Mouse (Mus musculus) embryonic facial prominence, embryonic 11.5 days (tissue): ENCODE measurements around the gene Rhoa. TPM values are rescaled to one million over a fixed set of nuclear protein-coding genes. Genes with fewer than 3 reads are reported as not detected.

ENCODE experiments used
- ATAC-seq: fragments of 200-750 bp; cut with Nextera tagmentation; replicated peaks from 2 replicates; pipeline ENCODE4 v1.8.0; 2017; ENCODE audit warnings: low read depth; ENCODE audit not compliant: insufficient number of reproducible peaks, low FRiP score, low TSS enrichment
- DNase-seq: peaks from one replicate; pipeline ENCODE4 v3.0.0-alpha.2; 2015; ENCODE audit warnings: low spot score
- H3K27ac ChIP-seq: fragments of 300-500 bp; sonication (generic); replicated peaks from 2 replicates; pipeline ENCODE4 v1.5.1; 2014; ENCODE audit warnings: mild to moderate bottlenecking, low read depth, low read length, control low read depth
- H3K27me3 ChIP-seq: fragments of 300-500 bp; sonication (generic); 2 replicates; pipeline ENCODE4 v1.6.1; 2014; ENCODE audit warnings: mild to moderate bottlenecking, low read length, moderate library complexity, mixed read lengths; ENCODE audit not compliant: control insufficient read depth, insufficient read depth
- H3K36me3 ChIP-seq: fragments of 300-500 bp; sonication (generic); replicated peaks from 2 replicates; pipeline ENCODE4 v1.6.1; 2014; ENCODE audit warnings: low read depth, mild to moderate bottlenecking, low read length, moderate library complexity, mixed read lengths; ENCODE audit not compliant: control insufficient read depth, insufficient read depth
- H3K4me1 ChIP-seq: fragments of 300-500 bp; sonication (generic); 2 replicates; pipeline ENCODE4 v1.6.1; 2014; ENCODE audit warnings: low read length, mixed read lengths; ENCODE audit not compliant: control insufficient read depth, insufficient read depth
- H3K4me2 ChIP-seq: fragments of 300-500 bp; sonication (generic); 2 replicates; pipeline ENCODE4 v1.6.1; 2014; ENCODE audit warnings: low read depth, mild to moderate bottlenecking, control low read depth, low read length, moderate library complexity
- H3K4me3 ChIP-seq: fragments of 300-500 bp; sonication (generic); 2 replicates; pipeline ENCODE4 v1.5.1; 2014; ENCODE audit warnings: low read depth, low read length, control low read depth
- H3K9ac ChIP-seq: fragments of 300-500 bp; sonication (generic); replicated peaks from 2 replicates; pipeline ENCODE4 v1.6.1; 2014; ENCODE audit warnings: mild to moderate bottlenecking, control low read depth, low read length
- H3K9me3 ChIP-seq: fragments of 300-500 bp; sonication (generic); replicated peaks from 2 replicates; pipeline ENCODE4 v1.6.1; 2016; ENCODE audit warnings: mild to moderate bottlenecking, low read length, inconsistent platforms, mixed read lengths; ENCODE audit not compliant: control insufficient read depth
- WGBS: fragments of 180-500 bp; shearing (Covaris S2); extraction: QIAGEN DNeasy Blood & Tissue Kit; methylation state at CpG from one replicate; pipeline ENCODE4 v1.1.7; 2014; 5-methylcytosine and 5-hydroxymethylcytosine counted together
- polyA plus RNA-seq: library from polyadenylated mRNA; unstranded; fragments of >200 nt; fragmentation: Nextera tagmentation; extraction: Ambion mirVana; gene quantifications from 2 replicates; pipeline ENCODE4 v1.2.1, GENCODE M21; 2014

Gene Rhoa
- polyA plus RNA-seq, 1 experiment from 2014 or later = 282 TPM

DNA sequence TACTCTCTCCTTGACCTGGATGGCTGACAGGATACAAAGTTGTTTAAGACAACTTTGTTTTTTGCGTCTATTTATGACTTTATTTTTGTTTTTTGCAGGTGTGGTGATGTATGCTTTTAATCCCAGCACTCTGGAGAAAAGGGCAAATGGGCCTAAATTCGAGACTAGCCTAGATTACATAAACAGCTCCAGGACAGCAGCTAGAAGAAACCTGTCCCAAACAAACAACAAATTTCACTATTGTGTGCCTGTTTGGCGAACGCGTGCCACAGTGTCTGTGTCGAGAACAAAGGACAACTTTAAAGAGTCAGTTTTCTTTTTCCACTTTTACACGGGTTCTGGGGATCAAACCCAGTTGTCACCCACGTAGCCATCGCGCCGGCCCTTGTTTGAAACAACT lies 41.1 kb downstream of the Rhoa start:
- WGBS = 5% methylated on average over 11 of the region's 11 CpGs
- ATAC-seq (no peak), DNase-seq (no peak)
- peak overlapping the region; percentile 83 for H3K27ac ChIP-seq
- peak overlapping the region; percentile 89 for H3K4me3 ChIP-seq
- no peaks in the 10 kb centered on the region for H3K27me3 ChIP-seq
- no peaks in the 10 kb centered on the region for H3K4me1 ChIP-seq
- H3K9ac ChIP-seq = peak overlapping the region; percentile 86
- peaks cover 10% of the 10 kb centered on the region; the same call in 1 of the 2 replicates for H3K36me3 ChIP-seq
- H3K9me3 ChIP-seq = no peaks in the 10 kb centered on the region
- peak overlapping the region; percentile 69 for H3K4me2 ChIP-seq

DNA sequence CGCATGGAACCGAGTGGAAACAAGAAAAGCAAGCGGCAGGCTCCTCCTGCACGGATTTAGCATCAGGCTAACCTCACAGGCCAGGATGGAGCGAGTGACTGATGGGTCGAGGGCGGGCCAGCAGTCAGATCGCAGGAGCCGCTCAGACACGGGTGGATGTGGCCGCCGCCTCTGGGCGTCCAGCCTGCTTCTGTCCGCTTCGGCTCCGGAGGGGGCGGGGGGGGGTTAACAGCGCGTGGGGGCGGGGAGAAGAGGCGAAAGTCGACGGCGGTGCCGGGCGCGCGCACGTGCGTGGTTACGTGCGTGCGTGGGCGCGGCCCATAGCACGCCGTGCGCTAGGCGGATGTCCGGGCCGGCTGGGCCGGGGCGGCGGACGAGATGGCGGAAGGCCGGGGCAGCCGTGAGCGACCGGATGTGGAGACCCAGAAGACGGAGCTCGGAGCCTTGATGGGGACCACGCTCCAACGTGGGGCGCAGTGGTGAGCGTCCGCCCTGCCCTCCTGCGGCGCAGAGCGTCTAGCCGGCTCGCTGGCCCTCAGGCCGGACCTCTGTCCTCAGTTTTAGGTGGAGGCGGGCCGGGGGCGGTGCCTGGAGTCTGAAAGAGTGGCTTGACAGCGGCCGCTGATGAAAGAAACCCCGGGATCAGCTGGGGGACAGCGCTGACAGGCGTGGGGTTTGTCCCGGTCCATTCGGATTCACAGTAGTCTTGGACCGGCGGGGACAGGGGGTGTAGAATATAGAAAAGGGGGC lies 41.8 kb downstream of the Rhoa start, which contains the start of gene Usp4:
TSS of gene Usp4 (plus strand) at position 314 of the 750 bp plus-strand sequence.
- peaks cover 15% of the 10 kb centered on the region; the same call in 1 of the 2 replicates for H3K36me3 ChIP-seq
- no peaks in the 10 kb centered on the region for H3K27me3 ChIP-seq
- H3K4me2 ChIP-seq = peak within 1 kb of the TSS; percentile 69
- peak within 1 kb of the TSS; percentile 86 for H3K9ac ChIP-seq
- WGBS = 1% methylated on average over 75 of the region's 75 CpGs
- H3K4me3 ChIP-seq = peak within 1 kb of the TSS; percentile 89
- DNase-seq = peak; percentile 95
- peak within 1 kb of the TSS; percentile 83 for H3K27ac ChIP-seq
- no peaks in the 10 kb centered on the region for H3K4me1 ChIP-seq
- ATAC-seq = peak; percentile 96
- no peaks in the 10 kb centered on the region for H3K9me3 ChIP-seq

DNA sequence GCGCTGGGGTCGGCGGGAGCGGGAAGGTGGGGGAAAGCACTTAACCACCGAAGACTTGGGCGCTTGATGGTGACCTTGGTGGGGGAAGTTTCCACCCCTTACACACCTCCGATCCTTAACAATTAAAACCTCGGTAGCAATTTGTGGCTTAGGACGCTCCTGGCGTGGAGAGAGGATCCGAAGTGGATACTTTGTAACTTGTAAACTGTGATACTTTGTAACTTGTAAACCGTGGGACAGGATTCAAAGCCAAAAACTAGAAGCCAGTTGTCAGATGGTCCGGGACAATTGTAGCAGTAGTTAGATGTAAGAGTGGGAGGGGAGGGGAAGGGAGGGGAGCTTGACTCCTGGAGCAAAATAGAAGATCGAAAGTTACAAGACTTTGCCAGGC lies 42.4 kb downstream of the Rhoa start:
- H3K9ac ChIP-seq = peak overlapping the region; percentile 86
- H3K27ac ChIP-seq = peak overlapping the region; percentile 83; the same call in 1 of the 2 replicates
- no peaks in the 10 kb centered on the region for H3K9me3 ChIP-seq
- no peak for ATAC-seq
- H3K27me3 ChIP-seq = no peaks in the 10 kb centered on the region
- WGBS = 10% methylated on average over 14 of the region's 14 CpGs
- peak overlapping the region; percentile 69 for H3K4me2 ChIP-seq
- DNase-seq = no peak
- peak overlapping the region; percentile 89 for H3K4me3 ChIP-seq
- H3K36me3 ChIP-seq = peaks cover 15% of the 10 kb centered on the region; the same call in 1 of the 2 replicates
- no peaks in the 10 kb centered on the region for H3K4me1 ChIP-seq

DNA sequence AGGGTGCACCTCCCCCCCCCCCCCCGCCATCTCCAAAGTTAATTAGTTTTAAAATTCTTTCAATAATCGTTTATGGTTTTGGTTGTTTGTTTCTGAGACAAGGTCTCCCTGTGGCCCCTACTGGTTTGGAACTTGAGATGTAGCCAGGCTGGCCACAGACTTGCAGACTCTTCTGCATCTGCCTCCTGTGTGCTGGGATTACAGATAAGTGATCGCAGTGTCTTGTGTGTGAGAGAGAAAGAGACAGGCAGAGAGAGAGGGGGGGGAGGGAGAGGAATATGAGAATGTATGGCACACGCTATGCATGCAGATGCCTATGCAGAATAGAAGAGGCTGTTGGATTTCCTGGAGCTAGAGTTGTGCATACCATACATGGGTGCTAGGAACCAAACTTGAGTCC lies 43.8 kb downstream of the Rhoa start:
- H3K9ac ChIP-seq = no peak overlapping the region
- 91% methylated on average over 4 of the region's 4 CpGs for WGBS
- no peak for DNase-seq
- H3K4me1 ChIP-seq = no peaks in the 10 kb centered on the region
- H3K36me3 ChIP-seq = peaks cover 21% of the 10 kb centered on the region
- no peak overlapping the region for H3K4me3 ChIP-seq
- ATAC-seq = no peak
- no peaks in the 10 kb centered on the region for H3K9me3 ChIP-seq
- H3K4me2 ChIP-seq = no peak overlapping the region
- no peak overlapping the region for H3K27ac ChIP-seq
- H3K27me3 ChIP-seq = no peaks in the 10 kb centered on the region

DNA sequence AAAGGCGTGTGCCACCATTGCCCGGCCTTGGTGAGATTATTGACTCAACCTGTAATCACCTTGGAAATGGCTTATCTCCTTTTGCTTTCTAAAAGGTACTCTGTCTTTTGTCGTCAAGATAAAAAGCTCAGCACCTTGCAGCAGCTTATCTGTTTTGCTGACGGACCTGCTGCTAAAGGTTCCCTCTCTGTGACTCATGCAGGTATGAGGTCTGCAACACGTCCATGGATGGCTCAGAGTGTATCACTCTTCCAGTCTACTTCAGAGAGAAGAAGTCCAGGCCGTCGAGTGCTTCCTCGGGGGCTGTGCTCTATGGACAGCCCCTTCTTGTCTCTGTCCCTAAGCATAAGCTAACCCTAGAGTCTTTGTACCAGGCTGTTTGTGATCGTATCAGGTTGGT lies 72.3 kb downstream of the Rhoa start:
- 90% methylated on average over 9 of the region's 9 CpGs for WGBS
- no peak for DNase-seq
- Histone ChIP-seq H3K27me3 (no peaks in the 10 kb centered on the region), H3K4me2 (no peak overlapping the region), H3K36me3 (peaks cover 7% of the 10 kb centered on the region), H3K4me1 (no peaks in the 10 kb centered on the region), H3K9ac (no peak overlapping the region), H3K4me3 (no peak overlapping the region), H3K9me3 (no peaks in the 10 kb centered on the region), H3K27ac (no peak overlapping the region)
- ATAC-seq = no peak

DNA sequence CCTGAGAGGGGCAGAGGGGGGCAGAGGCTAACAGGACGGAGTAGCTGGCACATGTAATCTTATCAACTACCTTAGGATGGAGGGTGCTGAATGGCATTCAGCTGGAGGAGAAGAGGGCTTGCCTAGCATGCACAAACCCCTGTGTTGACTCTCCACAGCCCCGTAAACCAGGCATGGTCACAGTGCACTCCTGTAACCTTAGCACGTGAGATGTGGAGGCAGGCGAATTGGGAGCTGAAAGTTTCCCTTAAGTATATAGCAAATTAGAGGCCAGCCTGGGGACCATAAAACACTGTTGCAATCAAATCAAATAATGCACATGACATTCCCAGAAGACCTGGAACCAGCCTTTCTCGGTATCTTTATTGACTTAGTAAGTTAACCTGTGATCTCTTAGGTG lies 72.8 kb downstream of the Rhoa start:
- Histone ChIP-seq H3K27ac (no peak overlapping the region), H3K9ac (no peak overlapping the region), H3K27me3 (no peaks in the 10 kb centered on the region), H3K36me3 (peaks cover 7% of the 10 kb centered on the region), H3K4me2 (no peak overlapping the region), H3K4me1 (no peaks in the 10 kb centered on the region), H3K9me3 (no peaks in the 10 kb centered on the region), H3K4me3 (no peak overlapping the region)
- DNase-seq = no peak
- no peak for ATAC-seq
- 88% methylated on average over 5 of the region's 5 CpGs for WGBS

DNA sequence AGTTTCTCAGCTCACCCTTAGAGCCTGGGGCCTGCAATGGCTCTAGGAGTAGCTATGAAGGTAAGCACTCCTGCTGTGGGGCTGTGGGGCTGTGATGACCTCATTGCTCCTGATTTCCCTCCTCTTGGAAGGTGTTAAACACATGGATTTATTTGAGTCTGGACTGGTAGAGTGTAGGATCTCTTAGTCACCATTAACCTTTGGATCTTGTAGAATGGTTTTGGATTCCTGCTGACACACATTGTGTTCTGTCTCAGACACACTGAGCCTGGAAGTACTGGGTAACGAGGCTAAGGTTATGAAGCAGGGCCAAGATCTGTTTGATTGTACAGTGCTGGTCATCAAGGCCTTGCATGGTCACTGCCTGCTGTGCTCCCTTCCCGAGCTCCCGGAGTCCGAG lies 73.4 kb downstream of the Rhoa start:
- Histone ChIP-seq H3K4me2 (no peak overlapping the region), H3K9ac (no peak overlapping the region), H3K9me3 (no peaks in the 10 kb centered on the region), H3K4me3 (no peak overlapping the region), H3K27me3 (no peaks in the 10 kb centered on the region), H3K4me1 (no peaks in the 10 kb centered on the region), H3K27ac (no peak overlapping the region), H3K36me3 (peaks cover 8% of the 10 kb centered on the region)
- no peak for ATAC-seq
- DNase-seq = no peak
- 96% methylated on average over 4 of the region's 4 CpGs for WGBS

DNA sequence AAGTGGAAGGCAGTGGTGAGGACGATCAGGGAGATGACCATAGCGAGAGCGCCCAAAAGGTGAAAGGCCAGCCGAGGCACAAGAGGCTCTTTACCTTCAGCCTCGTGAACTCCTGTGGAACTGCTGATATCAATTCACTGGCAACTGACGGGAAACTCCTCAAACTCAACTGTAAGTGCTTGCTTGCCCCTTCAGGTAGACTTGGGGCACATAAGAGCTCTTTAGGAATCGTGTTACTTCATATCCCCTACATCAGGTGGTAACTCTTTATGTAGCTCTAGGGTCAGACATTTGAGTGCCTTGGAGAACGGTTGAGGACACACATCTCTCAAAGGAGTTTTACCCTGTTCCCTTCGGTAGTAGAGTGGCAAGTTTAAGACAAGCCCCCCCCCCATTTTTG lies 75.5 kb downstream of the Rhoa start:
- no peaks in the 10 kb centered on the region for H3K9me3 ChIP-seq
- peaks cover 16% of the 10 kb centered on the region for H3K36me3 ChIP-seq
- DNase-seq = no peak
- H3K9ac ChIP-seq = no peak overlapping the region
- no peak overlapping the region for H3K4me2 ChIP-seq
- ATAC-seq = no peak
- no peaks in the 10 kb centered on the region for H3K27me3 ChIP-seq
- H3K4me3 ChIP-seq = no peak overlapping the region
- H3K27ac ChIP-seq = no peak overlapping the region
- H3K4me1 ChIP-seq = no peaks in the 10 kb centered on the region
- 96% methylated on average over 9 of the region's 9 CpGs for WGBS
